Mouse (Mus musculus) stomach, postnatal 0 days (tissue): ENCODE data around the gene Gm13272. TPM values are rescaled to one million over a fixed set of nuclear protein-coding genes. Genes with fewer than 3 reads are reported as not detected.
"Not testable (repeated sequence)": the region's sequence is repeated elsewhere in the genome, so short reads cannot be mapped to it uniquely, and the experiment has no call there.

Experiments
- ATAC-seq: fragments of 200-750 bp; cut with Nextera tagmentation; 2 replicates; pipeline ENCODE4 v1.8.0; 2017; ENCODE audit not compliant: low FRiP score, low TSS enrichment
- DNase-seq: peaks from one replicate; pipeline ENCODE4 v3.0.0-alpha.2; 2016; ENCODE audit warnings: low spot score
- H3K27ac ChIP-seq: fragments of 300-500 bp; sonication (generic); replicated peaks from 2 replicates; pipeline ENCODE4 v1.5.1; 2014; ENCODE audit warnings: mild to moderate bottlenecking, control low read depth
- H3K27me3 ChIP-seq: fragments of 300-500 bp; sonication (generic); 2 replicates; pipeline ENCODE4 v1.6.1; 2014; ENCODE audit warnings: low read length; ENCODE audit not compliant: control insufficient read depth, insufficient read depth
- H3K36me3 ChIP-seq: fragments of 300-500 bp; sonication (generic); 2 replicates; pipeline ENCODE4 v1.6.1; 2014; ENCODE audit warnings: low read length, mixed read lengths; ENCODE audit not compliant: control insufficient read depth, insufficient read depth
- H3K4me1 ChIP-seq: fragments of 300-500 bp; sonication (generic); replicated peaks from 2 replicates; pipeline ENCODE4 v1.6.1; 2014; ENCODE audit warnings: antibody characterized with exemption; ENCODE audit not compliant: control insufficient read depth, insufficient read depth
- H3K4me2 ChIP-seq: fragments of 300-500 bp; sonication (generic); replicated peaks from 2 replicates; pipeline ENCODE4 v1.6.1; 2014; ENCODE audit warnings: low read depth, mild to moderate bottlenecking, control low read depth, moderate library complexity
- H3K4me3 ChIP-seq: fragments of 300-500 bp; sonication (generic); 2 replicates; pipeline ENCODE4 v1.5.1; 2014; ENCODE audit warnings: low read depth, low read length, control low read depth
- H3K9ac ChIP-seq: fragments of 300-500 bp; sonication (generic); 2 replicates; pipeline ENCODE4 v1.6.1; 2014; ENCODE audit warnings: mild to moderate bottlenecking, low read length, control low read depth, mixed read lengths
- H3K9me3 ChIP-seq: fragments of 300-500 bp; sonication (generic); 2 replicates; pipeline ENCODE4 v1.6.1; 2016; ENCODE audit warnings: low read length; ENCODE audit not compliant: control insufficient read depth
- CTCF ChIP-seq: IDR thresholded peaks from 2 replicates; pipeline ENCODE4 v1.5.1; 2016; ENCODE audit warnings: antibody characterized with exemption, low read depth, mild to moderate bottlenecking, moderate library complexity
- EP300 ChIP-seq: optimal IDR thresholded peaks from 2 replicates; pipeline ENCODE3; 2016; ENCODE audit warnings: antibody characterized with exemption
- WGBS: fragments of 180-500 bp; shearing (Covaris S2); extraction: QIAGEN DNeasy Blood & Tissue Kit; methylation state at CpG from one replicate; pipeline ENCODE4 v1.1.7; 2014; 5-methylcytosine and 5-hydroxymethylcytosine counted together
- polyA plus RNA-seq: library from polyadenylated mRNA; unstranded; fragments of >200 nt; fragmentation: Nextera tagmentation; extraction: Ambion mirVana; gene quantifications from 2 replicates; pipeline ENCODE4 v1.2.1, GENCODE M21; 2015

Gm13272 gene
- polyA plus RNA-seq, 1 experiment from 2014 or later = not detected

GRCm38 (mm10) chr4:88749926-88750325 lies 29.7 kb upstream of the Gm13272 start:
- ATAC-seq (no peak), DNase-seq (no peak)
- no peaks in the 10 kb centered on the region for H3K4me1 ChIP-seq
- H3K4me2 ChIP-seq = no peak overlapping the region
- TF ChIP-seq EP300 (no peak), CTCF (no peak)
- no peak overlapping the region for H3K4me3 ChIP-seq
- no peaks in the 10 kb centered on the region for H3K36me3 ChIP-seq
- H3K27ac ChIP-seq = no peak overlapping the region
- H3K27me3 ChIP-seq = no peaks in the 10 kb centered on the region
- no peaks in the 10 kb centered on the region for H3K9me3 ChIP-seq
- 52% methylated on average over 6 of the region's 6 CpGs for WGBS
- H3K9ac ChIP-seq = no peak overlapping the region

- ATAC-seq, H3K4me2 ChIP-seq, H3K9me3 ChIP-seq, H3K27me3 ChIP-seq, H3K9ac ChIP-seq, H3K4me1 ChIP-seq, H3K27ac ChIP-seq, H3K36me3 ChIP-seq, H3K4me3 ChIP-seq, DNase-seq: not testable (repeated sequence)
- 71% methylated on average over 13 of the region's 15 CpGs for WGBS
- TF ChIP-seq CTCF = peak; percentile 40
Measured at GRCm38 (mm10) chr4:88754818-88755340, 24.8 kb upstream of the Gm13272 start, which contains the start of gene Gm13271. Gm13271 (plus strand) TSS chr4:88754868.

- Histone ChIP-seq H3K4me3 (peak overlapping the region; percentile 49), H3K27ac (peak overlapping the region; percentile 96), H3K4me2 (peak overlapping the region; percentile 66), H3K9ac (peak overlapping the region; percentile 64)
- DNase-seq = peak; percentile 48
- H3K9me3 ChIP-seq, H3K36me3 ChIP-seq, H3K27me3 ChIP-seq, H3K4me1 ChIP-seq, ATAC-seq: not testable (repeated sequence)
- 11% methylated on average over 28 of the region's 31 CpGs for WGBS
Measured at GRCm38 (mm10) chr4:88756581-88757513, 22.8 kb upstream of the Gm13272 start.

GRCm38 (mm10) chr4:88757628-88758031 lies 22.0 kb upstream of the Gm13272 start:
- 0% methylated on average over 16 of the region's 21 CpGs for WGBS
- peak overlapping the region; percentile 64 for H3K9ac ChIP-seq

GRCm38 (mm10) chr4:88758751-88759150 lies 20.9 kb upstream of the Gm13272 start:
- WGBS = 85% methylated on average over 8 of the region's 9 CpGs
- H3K4me2 ChIP-seq = not testable (repeated sequence)

More at GRCm38 (mm10) chr4:88757628-88758031, 22.0 kb upstream of the Gm13272 start:
- H3K27me3 ChIP-seq, H3K36me3 ChIP-seq, H3K9me3 ChIP-seq, H3K4me1 ChIP-seq: not testable (repeated sequence)
- peak overlapping the region; percentile 49 for H3K4me3 ChIP-seq
- H3K4me2 ChIP-seq = peak overlapping the region; percentile 66
- DNase-seq (peak; percentile 82), ATAC-seq (peak; percentile 100)
- peak; percentile 72 for TF ChIP-seq CTCF
- peak overlapping the region; percentile 96 for H3K27ac ChIP-seq

GRCm38 (mm10) chr4:88759610-88760268 lies 19.9 kb upstream of the Gm13272 start, which contains the start of gene Gm13283:
Gm13283 (plus strand) TSS chr4:88760119.
- not testable (repeated sequence) for DNase-seq, H3K4me1 ChIP-seq, H3K27me3 ChIP-seq, ATAC-seq, H3K9ac ChIP-seq, H3K9me3 ChIP-seq, H3K36me3 ChIP-seq
- WGBS = 27% methylated on average over 7 of the region's 14 CpGs
- 0 out of 2 replicates have a peak within 1 kb of the TSS, but pooled peaks have one; percentile 24 for H3K27ac ChIP-seq
- peak within 1 kb of the TSS; percentile 31 for H3K4me3 ChIP-seq
- peak within 1 kb of the TSS; percentile 41 for H3K4me2 ChIP-seq

More at GRCm38 (mm10) chr4:88758751-88759150, 20.9 kb upstream of the Gm13272 start:
- H3K27ac ChIP-seq, H3K4me1 ChIP-seq, H3K36me3 ChIP-seq, DNase-seq, H3K27me3 ChIP-seq, H3K9me3 ChIP-seq, ATAC-seq, H3K4me3 ChIP-seq, H3K9ac ChIP-seq: not testable (repeated sequence)
